Mouse (Mus musculus) midbrain, embryonic 11.5 days (tissue): ENCODE measurements at regions not wholly inside any gene's neighbourhood (a gene's known extent, or its start where the extent isn't known, plus 50 kb on each side); places are given as distances from the start of the nearest gene placed in this dataset.
A peak's percentile ranks its signal among the peaks of the same experiment; 100 is the strongest.

ENCODE experiments used
- ATAC-seq: fragments of 200-750 bp; cut with Nextera tagmentation; 2 replicates; pipeline ENCODE4 v1.8.0; 2017; ENCODE audit warnings: moderate TSS enrichment, moderate library complexity; ENCODE audit not compliant: low FRiP score
- DNase-seq: peaks from one replicate; pipeline ENCODE4 v3.0.0; 2015; ENCODE audit warnings: low spot score; ENCODE audit errors: missing footprints
- H3K27ac ChIP-seq: fragments of 300-500 bp; sonication (generic); 2 replicates; pipeline ENCODE4 v1.5.1; 2014; ENCODE audit warnings: low read depth, low read length
- H3K27me3 ChIP-seq: fragments of 300-500 bp; sonication (generic); 2 replicates; pipeline ENCODE4 v1.6.1; 2014; ENCODE audit warnings: mild to moderate bottlenecking, low read length, moderate library complexity, mixed read lengths; ENCODE audit not compliant: control insufficient read depth, insufficient read depth
- H3K36me3 ChIP-seq: fragments of 300-500 bp; sonication (generic); 2 replicates; pipeline ENCODE4 v1.6.1; 2014; ENCODE audit warnings: mild to moderate bottlenecking, low read length, moderate library complexity, mixed read lengths; ENCODE audit not compliant: control insufficient read depth, insufficient read depth
- H3K4me1 ChIP-seq: fragments of 300-500 bp; sonication (generic); 2 replicates; pipeline ENCODE4 v1.6.1; 2014; ENCODE audit warnings: low read length; ENCODE audit not compliant: control insufficient read depth, insufficient read depth
- H3K4me2 ChIP-seq: fragments of 300-500 bp; sonication (generic); 2 replicates; pipeline ENCODE4 v1.6.1; 2014; ENCODE audit warnings: mild to moderate bottlenecking, moderate library complexity
- H3K4me3 ChIP-seq: fragments of 300-500 bp; sonication (generic); 2 replicates; pipeline ENCODE4 v1.5.1; 2014; ENCODE audit warnings: low read depth, low read length
- H3K9ac ChIP-seq: fragments of 300-500 bp; sonication (generic); 2 replicates; pipeline ENCODE4 v1.6.1; 2014; ENCODE audit warnings: low read length
- H3K9me3 ChIP-seq: fragments of 300-500 bp; sonication (generic); 2 replicates; pipeline ENCODE4 v1.6.1; 2016; ENCODE audit warnings: low read length; ENCODE audit not compliant: control insufficient read depth
- WGBS: fragments of 180-500 bp; shearing (Covaris S2); extraction: QIAGEN DNeasy Blood & Tissue Kit; methylation state at CpG from one replicate; pipeline ENCODE4 v1.1.7; 2014; 5-methylcytosine and 5-hydroxymethylcytosine counted together

DNA sequence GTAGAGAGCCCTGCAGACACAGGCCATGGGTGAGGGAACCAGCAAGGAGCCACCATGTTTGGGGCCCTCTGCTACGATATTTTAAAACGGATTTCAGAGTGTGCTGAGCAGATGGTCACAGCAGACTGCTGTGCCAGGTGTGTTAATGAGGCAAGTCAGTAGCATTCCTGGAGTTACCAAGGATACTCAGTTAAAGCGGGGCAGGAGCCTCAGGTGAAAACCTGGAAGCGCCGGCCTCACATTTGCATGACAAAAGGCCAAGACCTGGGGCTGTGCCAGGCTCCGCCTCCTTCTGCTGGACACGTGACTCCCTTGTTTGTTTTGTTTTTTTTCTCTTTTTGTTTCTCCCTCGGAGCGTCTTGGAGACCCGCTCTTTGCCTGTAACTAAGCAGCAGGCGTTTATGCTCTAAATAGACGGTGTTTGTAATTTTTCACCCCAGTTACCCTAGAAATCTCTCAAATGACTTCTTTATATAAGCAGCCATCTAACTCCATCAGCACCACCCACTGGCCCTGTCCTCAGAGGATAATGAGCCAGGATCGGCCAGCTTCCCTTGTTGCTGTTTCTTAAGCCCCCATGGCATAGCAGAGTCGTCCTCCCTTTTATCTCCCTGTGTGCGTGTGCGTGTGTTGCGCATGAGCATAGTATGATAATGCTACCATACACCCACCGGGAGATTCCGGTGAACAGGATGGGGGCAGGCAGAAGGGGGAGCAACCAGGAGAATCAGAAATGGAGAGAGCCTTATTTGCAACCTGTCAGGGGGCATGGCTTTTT is 166.9 kb upstream of the Gm3448 start:
- peak overlapping the region; percentile 59 for H3K4me2 ChIP-seq
- H3K4me3 ChIP-seq, result peak overlapping the region; percentile 37
- DNase-seq, result peak; percentile 97
- no peaks in the 10 kb centered on the region for H3K27me3 ChIP-seq
- ATAC-seq, result peak; percentile 83
- peaks cover 14% of the 10 kb centered on the region for H3K4me1 ChIP-seq
- no peaks in the 10 kb centered on the region for H3K36me3 ChIP-seq
- peak overlapping the region; percentile 7 for H3K27ac ChIP-seq
- WGBS, result 2% methylated on average over 19 of the region's 19 CpGs
- H3K9me3 ChIP-seq, result no peaks in the 10 kb centered on the region
- H3K9ac ChIP-seq, result peak overlapping the region; percentile 68

- H3K4me3 ChIP-seq, result peak overlapping the region; percentile 37; the same call in 1 of the 2 replicates
- H3K27me3 ChIP-seq, result no peaks in the 10 kb centered on the region
- H3K9ac ChIP-seq, result peak overlapping the region; percentile 68
- no peaks in the 10 kb centered on the region for H3K9me3 ChIP-seq
- H3K27ac ChIP-seq, result peak overlapping the region; percentile 7; the same call in 1 of the 2 replicates
- H3K4me1 ChIP-seq, result peaks cover 14% of the 10 kb centered on the region
- DNase-seq, result peak; percentile 92
- no peaks in the 10 kb centered on the region for H3K36me3 ChIP-seq
- WGBS, result 11% methylated on average over 24 of the region's 24 CpGs
- peak overlapping the region; percentile 59 for H3K4me2 ChIP-seq
- ATAC-seq, result peak; percentile 36
These were observed 166.1 kb upstream of the Gm3448 start for GRCm38 (mm10) chr17:15207182-15208029.

DNA sequence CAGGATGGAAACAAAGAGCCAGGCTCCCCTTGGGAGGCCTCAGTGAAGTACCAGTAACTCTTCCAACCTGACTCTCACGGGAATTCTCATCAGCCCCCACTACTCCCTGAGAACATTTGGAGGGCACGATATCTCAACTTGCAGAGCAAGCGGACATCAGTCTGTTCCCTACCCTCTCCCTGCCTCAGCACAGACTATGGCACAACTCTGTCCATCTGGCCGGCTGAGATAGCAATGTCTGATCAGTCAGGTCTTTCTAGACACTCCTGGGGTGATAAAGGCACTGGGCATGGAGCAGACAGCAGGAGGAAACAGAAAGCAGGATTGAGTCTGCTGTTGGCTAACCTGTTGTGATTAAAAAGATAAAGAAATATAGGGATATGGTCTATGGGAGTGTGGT is 164.5 kb upstream of the Gm3448 start:
- H3K36me3 ChIP-seq, result no peaks in the 10 kb centered on the region
- WGBS, result 78% methylated on average over 4 of the region's 4 CpGs

GRCm38 (mm10) chr17:15204524-15204923 is 163.2 kb upstream of the Gm3448 start:
- no peaks in the 10 kb centered on the region for H3K36me3 ChIP-seq
- no peak overlapping the region for H3K4me2 ChIP-seq
- no peak overlapping the region for H3K4me3 ChIP-seq
- H3K27me3 ChIP-seq, result no peaks in the 10 kb centered on the region
- no peak overlapping the region for H3K27ac ChIP-seq
- H3K4me1 ChIP-seq, result peaks cover 14% of the 10 kb centered on the region
- WGBS, result 71% methylated on average over 1 of the region's 1 CpGs
- H3K9me3 ChIP-seq, result no peaks in the 10 kb centered on the region
- ATAC-seq (no peak), DNase-seq (no peak)
- no peak overlapping the region for H3K9ac ChIP-seq

More for the DNA sequence above, 164.5 kb upstream of the Gm3448 start:
- Histone ChIP-seq H3K4me1 (peaks cover 14% of the 10 kb centered on the region), H3K27ac (no peak overlapping the region), H3K4me3 (no peak overlapping the region), H3K27me3 (no peaks in the 10 kb centered on the region), H3K9ac (no peak overlapping the region), H3K4me2 (no peak overlapping the region), H3K9me3 (no peaks in the 10 kb centered on the region)
- no peak for DNase-seq
- ATAC-seq, result no peak

- Histone ChIP-seq H3K4me3 (no peak overlapping the region), H3K4me1 (peaks cover 18% of the 10 kb centered on the region), H3K27ac (0 out of 2 replicates have a peak overlapping the region, but pooled peaks have one; percentile 40), H3K27me3 (no peaks in the 10 kb centered on the region; the same call in 1 of the 2 replicates), H3K36me3 (no peaks in the 10 kb centered on the region), H3K9me3 (no peaks in the 10 kb centered on the region), H3K4me2 (no peak overlapping the region), H3K9ac (peak overlapping the region; percentile 40; the same call in 1 of the 2 replicates)
- WGBS, result 33% methylated on average over 3 of the region's 3 CpGs
- DNase-seq, result no peak
- ATAC-seq, result peak; percentile 65
These were observed 157.9 kb upstream of the Gm3448 start for GRCm38 (mm10) chr17:15199235-15199634.

DNA sequence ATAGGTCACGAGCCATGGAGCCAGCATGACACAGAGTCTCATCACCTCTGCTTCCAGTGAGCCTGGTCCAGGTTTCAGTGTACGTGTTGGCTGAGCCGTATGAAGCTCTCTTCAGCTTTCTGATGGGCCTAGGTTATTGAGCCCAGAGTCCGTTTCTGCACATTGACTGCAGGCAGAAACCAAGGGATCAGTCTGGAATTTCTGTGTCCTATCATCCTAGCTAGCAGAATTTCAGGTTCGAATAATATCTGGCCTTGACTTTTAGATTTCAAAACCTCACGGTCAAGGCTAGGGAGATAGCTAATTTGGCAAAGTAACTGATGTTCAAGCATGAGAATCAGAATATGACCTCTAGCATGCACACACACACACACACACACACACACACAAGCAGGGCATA is 156.0 kb upstream of the Gm3448 start:
- ATAC-seq (no peak), DNase-seq (peak; percentile 66)
- peaks cover 18% of the 10 kb centered on the region for H3K4me1 ChIP-seq
- 89% methylated on average over 6 of the region's 6 CpGs for WGBS
- no peaks in the 10 kb centered on the region for H3K9me3 ChIP-seq
- no peaks in the 10 kb centered on the region for H3K36me3 ChIP-seq
- H3K27ac ChIP-seq, result no peak overlapping the region
- no peak overlapping the region for H3K4me3 ChIP-seq
- H3K9ac ChIP-seq, result no peak overlapping the region
- no peak overlapping the region for H3K4me2 ChIP-seq
- no peaks in the 10 kb centered on the region; the same call in 1 of the 2 replicates for H3K27me3 ChIP-seq

DNA sequence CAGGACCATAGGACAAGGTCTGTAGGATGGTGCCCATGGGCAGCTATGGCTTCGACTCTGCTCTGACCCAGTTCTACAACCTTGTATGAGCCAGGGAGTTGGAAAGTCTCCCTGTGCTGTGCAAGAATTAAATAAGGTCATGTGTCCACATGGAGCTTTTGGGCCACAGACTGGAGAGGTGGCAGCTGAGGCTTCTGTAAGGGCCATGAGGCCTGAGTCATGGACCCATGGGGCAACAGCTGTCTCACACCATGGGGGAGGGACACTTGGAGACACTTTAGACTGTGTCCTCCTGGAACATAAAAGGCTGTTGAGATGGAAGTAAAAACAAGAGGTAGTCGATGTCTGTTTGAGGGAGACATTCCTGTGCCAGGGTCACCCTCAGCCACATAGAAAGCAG is 154.5 kb upstream of the Gm3448 start:
- Histone ChIP-seq H3K4me2 (no peak overlapping the region), H3K36me3 (no peaks in the 10 kb centered on the region), H3K9me3 (no peaks in the 10 kb centered on the region), H3K27me3 (no peaks in the 10 kb centered on the region; the same call in 1 of the 2 replicates), H3K4me1 (peaks cover 18% of the 10 kb centered on the region), H3K4me3 (no peak overlapping the region), H3K27ac (no peak overlapping the region), H3K9ac (no peak overlapping the region)
- DNase-seq, result peak; percentile 80
- ATAC-seq, result no peak
- 90% methylated on average over 2 of the region's 2 CpGs for WGBS

GRCm38 (mm10) chr17:15194894-15195461 is 153.6 kb upstream of the Gm3448 start:
- Histone ChIP-seq H3K36me3 (no peaks in the 10 kb centered on the region), H3K4me2 (peak overlapping the region; percentile 18; the same call in 1 of the 2 replicates), H3K9ac (peak overlapping the region; percentile 22), H3K4me1 (peaks cover 18% of the 10 kb centered on the region), H3K27me3 (no peaks in the 10 kb centered on the region; the same call in 1 of the 2 replicates), H3K9me3 (no peaks in the 10 kb centered on the region), H3K27ac (no peak overlapping the region), H3K4me3 (no peak overlapping the region)
- WGBS, result 6% methylated on average over 7 of the region's 7 CpGs
- ATAC-seq (peak; percentile 72), DNase-seq (peak; percentile 92)
